Mouse (Mus musculus): ENCODE data around the gene Olfr1024. TPM values are rescaled to one million over a fixed set of nuclear protein-coding genes. Genes with fewer than 3 reads are reported as not detected.

The Olfr1024 gene
- total RNA-seq (2021) = not detected
- long read RNA-seq, experiment 1 = 0 reads
- long read RNA-seq, experiment 2 = 0 reads

- no peak for TF ChIP-seq CTCF (IDR thresholded peaks at IDR 0.05)
- Histone ChIP-seq H3K27ac (no peak within 1 kb of the TSS), H3K4me3 (no peak within 1 kb of the TSS)
- intact Hi-C loops (cut with DNase I) = no loop called here
- DNase-seq (ENCODE audit: extremely low spot score in 1 of 2, low spot score in 2 of 2) = no peak
Observed at GRCm38 (mm10) chr2:85904952-85905351, at the start of gene Olfr1024. Gene Olfr1024 (minus strand): TSS chr2:85905052.

GRCm38 (mm10) chr2:85950137-85950536, 45.3 kb upstream of the Olfr1024 start, which contains the start of gene Olfr1028:
Gene Olfr1028 (plus strand): TSS chr2:85950437.
- intact Hi-C loops (cut with DNase I) = no loop called here
- TF ChIP-seq CTCF (IDR thresholded peaks at IDR 0.05) = no peak
- no peak within 1 kb of the TSS for H3K4me3 ChIP-seq
- no peak for DNase-seq (ENCODE audit: extremely low spot score in 1 of 2, low spot score in 2 of 2)
- H3K27ac ChIP-seq = no peak within 1 kb of the TSS

GRCm38 (mm10) chr2:85921258-85921657, 16.4 kb upstream of the Olfr1024 start, which contains the start of gene Olfr1026:
Gene Olfr1026 (plus strand): TSS chr2:85921558.
- no peak for DNase-seq (ENCODE audit: extremely low spot score in 1 of 2, low spot score in 2 of 2)
- Histone ChIP-seq H3K27ac (no peak within 1 kb of the TSS), H3K4me3 (no peak within 1 kb of the TSS)
- no peak for TF ChIP-seq CTCF (IDR thresholded peaks at IDR 0.05)
- intact Hi-C loops (cut with DNase I) = no loop called here

GRCm38 (mm10) chr2:85914893-85915292, 10.0 kb upstream of the Olfr1024 start, which contains the start of gene Olfr1025-ps1:
Gene Olfr1025-ps1 (plus strand): TSS chr2:85915193.
- Histone ChIP-seq H3K27ac (no peak within 1 kb of the TSS), H3K4me3 (no peak within 1 kb of the TSS)
- intact Hi-C loops (cut with DNase I) = no loop called here
- no peak for DNase-seq (ENCODE audit: extremely low spot score in 1 of 2, low spot score in 2 of 2)
- TF ChIP-seq CTCF (IDR thresholded peaks at IDR 0.05) = no peak

- no peak overlapping the region for H3K27ac ChIP-seq
- H3K4me3 ChIP-seq = no peak overlapping the region
- no peak for TF ChIP-seq CTCF (IDR thresholded peaks at IDR 0.05)
- intact Hi-C loops (cut with DNase I) = no loop called here
- DNase-seq (ENCODE audit: extremely low spot score in 1 of 2, low spot score in 2 of 2) = no peak
Observed at GRCm38 (mm10) chr2:85913197-85913596, 8.3 kb upstream of the Olfr1024 start.

GRCm38 (mm10) chr2:85885340-85885739, 19.5 kb downstream of the Olfr1024 start, which contains the start of gene Olfr1023:
Gene Olfr1023 (plus strand): TSS chr2:85885640.
- Histone ChIP-seq H3K27ac (no peak within 1 kb of the TSS), H3K4me3 (no peak within 1 kb of the TSS)
- intact Hi-C loops (cut with DNase I) = no loop called here
- no peak for DNase-seq (ENCODE audit: extremely low spot score in 1 of 2, low spot score in 2 of 2)
- no peak for TF ChIP-seq CTCF (IDR thresholded peaks at IDR 0.05)

- Histone ChIP-seq H3K27ac (no peak within 1 kb of the TSS), H3K4me3 (no peak within 1 kb of the TSS)
- intact Hi-C loops (cut with DNase I) = no loop called here
- TF ChIP-seq CTCF (IDR thresholded peaks at IDR 0.05) = no peak
- DNase-seq (ENCODE audit: extremely low spot score in 1 of 2, low spot score in 2 of 2) = no peak
Observed at GRCm38 (mm10) chr2:85868294-85868693, 36.6 kb downstream of the Olfr1024 start, which contains the start of gene Olfr1022. Gene Olfr1022 (plus strand): TSS chr2:85868594.

Other genes with a start within 250 kb of the Olfr1024 start
- gene Olfr154, start 240.6 kb downstream of the Olfr1024 start, total RNA-seq (2021) = not detected
- not detected for gene Olfr1006, start 226.3 kb downstream of the Olfr1024 start, total RNA-seq (2021)
- gene Olfr1008, start 215.6 kb downstream of the Olfr1024 start, total RNA-seq (2021) = not detected
- gene Olfr1009, start 189.6 kb downstream of the Olfr1024 start, total RNA-seq (2021) = not detected
- not detected for gene Olfr1012, start 142.3 kb downstream of the Olfr1024 start, total RNA-seq (2021)
- not detected for gene Olfr1013, start 138.0 kb downstream of the Olfr1024 start, total RNA-seq (2021)
- gene Olfr1014, start 132.3 kb downstream of the Olfr1024 start, total RNA-seq (2021) = not detected
- not detected for gene Olfr1015, start 123.0 kb downstream of the Olfr1024 start, total RNA-seq (2021)
- gene Olfr1016, start 102.5 kb downstream of the Olfr1024 start, total RNA-seq (2021) = not detected
- not detected for gene Olfr1018, start 86.6 kb downstream of the Olfr1024 start, total RNA-seq (2021)
- not detected for gene Olfr1019, start 59.6 kb downstream of the Olfr1024 start, total RNA-seq (2021)
- not detected for gene Olfr1020, start 58.0 kb downstream of the Olfr1024 start, total RNA-seq (2021)
- gene Olfr1022, start 36.5 kb downstream of the Olfr1024 start, total RNA-seq (2021) = not detected
- gene Olfr1023, start 19.4 kb downstream of the Olfr1024 start, total RNA-seq (2021) = not detected
- gene Olfr1025-ps1, start 10.1 kb upstream of the Olfr1024 start, total RNA-seq (2021) = not detected
- not detected for gene Olfr1026, start 16.5 kb upstream of the Olfr1024 start, total RNA-seq (2021)
- not detected for gene Olfr1028, start 45.4 kb upstream of the Olfr1024 start, total RNA-seq (2021)
- not detected for gene Olfr1029, start 68.8 kb upstream of the Olfr1024 start, total RNA-seq (2021)
- not detected for gene Olfr1030, start 74.2 kb upstream of the Olfr1024 start, total RNA-seq (2021)
- gene Olfr1031, start 85.3 kb upstream of the Olfr1024 start, total RNA-seq (2021) = not detected
- not detected for gene Olfr1032, start 100.5 kb upstream of the Olfr1024 start, total RNA-seq (2021)
- gene Olfr1033, start 115.6 kb upstream of the Olfr1024 start, total RNA-seq (2021) = not detected
- gene Olfr1034, start 140.8 kb upstream of the Olfr1024 start, total RNA-seq (2021) = not detected
- not detected for gene Olfr1036, start 168.9 kb upstream of the Olfr1024 start, total RNA-seq (2021)
- not detected for gene Olfr1037, start 182.3 kb upstream of the Olfr1024 start, total RNA-seq (2021)
- gene Olfr1039, start 230.9 kb upstream of the Olfr1024 start, total RNA-seq (2021) = not detected
- gene Olfr1040, start 241.7 kb upstream of the Olfr1024 start, total RNA-seq (2021) = not detected